Mouse (Mus musculus) liver, embryonic 14.5 days (tissue): ENCODE measurements around the gene Nanog.

Experiments used
- CTCF ChIP-seq: IDR thresholded peaks from 2 replicates; pipeline ENCODE4 v1.5.1; 2016; ENCODE audit warnings: antibody characterized with exemption, low read depth, control low read depth
- EP300 ChIP-seq: IDR thresholded peaks from 2 replicates; pipeline ENCODE4 v1.6.1; 2016; ENCODE audit warnings: antibody characterized with exemption, low read depth

DNA sequence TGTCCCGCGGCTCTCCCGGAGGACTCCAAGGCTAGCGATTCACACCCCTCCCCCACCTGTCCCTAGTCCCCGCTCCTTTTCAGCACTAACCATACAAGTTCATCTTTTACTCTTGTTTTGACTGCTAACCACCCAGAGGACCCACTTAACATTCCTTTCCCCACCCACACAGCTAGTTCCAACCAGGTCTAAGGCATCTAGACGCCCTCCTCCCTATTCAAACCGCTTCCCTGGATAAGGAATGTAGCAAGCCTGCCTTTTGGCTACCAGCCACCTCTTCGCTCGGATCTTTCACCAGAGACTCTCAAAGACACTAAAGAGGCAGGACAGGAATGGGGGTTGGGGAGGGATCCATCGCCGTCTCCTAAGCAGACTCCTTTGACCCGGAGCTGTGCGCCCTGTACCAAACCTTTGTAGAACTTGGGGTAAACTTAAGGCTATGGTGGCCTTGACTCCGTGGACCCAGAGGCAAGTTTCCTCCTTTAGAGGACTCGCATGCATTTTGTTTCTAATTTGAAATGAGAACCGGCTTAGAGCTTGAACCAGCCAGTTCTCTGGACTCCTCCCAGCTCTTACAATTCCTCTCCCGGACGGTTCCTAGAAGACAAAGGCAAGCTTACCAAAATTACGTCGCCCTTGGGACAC, 4.7 kb upstream of the Nanog start:
- TF ChIP-seq EP300 (no peak), CTCF (no peak)
